23 mouse cellular contexts compared by ENCODE assay signal in the genomic region with DNA sequence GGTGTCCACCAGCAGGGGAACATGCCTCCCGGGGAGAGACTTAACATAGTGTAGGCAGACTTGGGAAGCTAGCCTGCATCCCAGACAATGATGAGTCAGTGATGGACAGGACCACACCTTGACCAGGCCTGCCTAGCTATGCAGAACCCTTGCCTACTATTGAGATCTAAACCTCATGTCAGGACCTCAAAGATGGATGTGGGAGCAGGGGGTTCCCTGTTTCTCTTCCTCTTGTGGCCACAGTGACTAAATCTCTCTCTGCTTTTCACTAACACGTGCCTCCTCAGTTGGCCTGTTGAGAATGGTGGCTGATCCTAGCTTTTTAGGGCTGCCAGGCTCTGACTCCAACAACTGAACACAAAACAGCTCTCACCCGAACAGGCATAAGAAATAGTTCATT.
"Had no signal": no experiment of that assay in that cellular context is flagged by ENCODE, and none has a peak within 500 bp of the region (broad histone marks: within the 10 kb centered on the region; RNA-seq: fewer than 3 reads in every experiment).

No protein-coding gene starts in this region.

- H3K27ac ChIP-seq: liver, embryonic 12.5 days; liver, embryonic 14.5 days; midbrain, embryonic 10.5 days; midbrain, embryonic 12.5 days; neural tube, embryonic 13.5 days; neural tube, embryonic 15.5 days; stomach, embryonic 15.5 days; stomach, postnatal 0 days had no signal

- H3K4me1 ChIP-seq: liver, embryonic 12.5 days; midbrain, embryonic 12.5 days; neural tube, embryonic 13.5 days; neural tube, embryonic 15.5 days had no signal

- H3K4me3 ChIP-seq: liver, embryonic 12.5 days; midbrain, embryonic 10.5 days; midbrain, embryonic 12.5 days; myocyte; neural tube, embryonic 13.5 days; neural tube, embryonic 15.5 days; stomach, embryonic 15.5 days had no signal

- H3K9me3 ChIP-seq: liver, embryonic 12.5 days; midbrain, embryonic 10.5 days; midbrain, embryonic 12.5 days; neural tube, embryonic 13.5 days; neural tube, embryonic 15.5 days; stomach, embryonic 15.5 days had no signal

- H3K4me2 ChIP-seq: liver, embryonic 12.5 days; lung, embryonic 14.5 days; midbrain, embryonic 12.5 days; neural tube, embryonic 13.5 days; neural tube, embryonic 15.5 days; stomach, embryonic 15.5 days had no signal

- DNase-seq: lung, adult 18-20 months; lung, embryonic 14.5 days; lung, postnatal 10 days; lung, postnatal 4 days; midbrain, embryonic 14.5 days; retina, postnatal 1 day; right cerebral cortex, adult 18-20 months; right cerebral cortex, postnatal 25 days; right cerebral cortex, postnatal 4 days; spleen, adult 18-20 months; thymus, adult 2 months; thymus, postnatal 25 days; thymus, postnatal 4 days had no signal

- ATAC-seq: liver, embryonic 12.5 days; midbrain, embryonic 16.5 days had no signal

- H3K9ac ChIP-seq: liver, embryonic 12.5 days; liver, embryonic 14.5 days; lung, embryonic 14.5 days; midbrain, embryonic 12.5 days; neural tube, embryonic 13.5 days; neural tube, embryonic 15.5 days; stomach, embryonic 15.5 days had no signal

- H3K27me3 ChIP-seq: midbrain, embryonic 12.5 days; neural tube, embryonic 13.5 days; neural tube, embryonic 15.5 days; stomach, embryonic 15.5 days had no signal

- H3K36me3 ChIP-seq: liver, embryonic 12.5 days; midbrain, embryonic 10.5 days; midbrain, embryonic 12.5 days; neural tube, embryonic 13.5 days; neural tube, embryonic 15.5 days; stomach, embryonic 15.5 days had no signal
